Mouse (Mus musculus) urinary bladder, postnatal 25 days (tissue): ENCODE measurements around the gene Pomp.
"Not testable (repeated sequence)": the region's sequence is repeated elsewhere in the genome, so short reads cannot be mapped to it uniquely, and the experiment has no call there.

Experiments used
- DNase-seq: peaks from one replicate; pipeline ENCODE4 v3.0.0; 2022; ENCODE audit warnings: low spot score

The Pomp gene

GRCm38 (mm10) chr5:147860076-147860448 lies 199 bp upstream of the Pomp start:
- DNase-seq: no peak

- no peak for DNase-seq
These were observed 8.4 kb downstream of the Pomp start for GRCm38 (mm10) chr5:147868674-147869073.

GRCm38 (mm10) chr5:147869568-147869967 lies 9.3 kb downstream of the Pomp start:
- DNase-seq: no peak

- DNase-seq: no peak
These were observed 10.0 kb downstream of the Pomp start for GRCm38 (mm10) chr5:147870296-147870695.

- no peak for DNase-seq
These were observed 11.0 kb downstream of the Pomp start for GRCm38 (mm10) chr5:147871091-147871820.

GRCm38 (mm10) chr5:147874491-147875065 lies 14.3 kb downstream of the Pomp start:
- no peak for DNase-seq

- no peak for DNase-seq
These were observed 14.9 kb downstream of the Pomp start for GRCm38 (mm10) chr5:147875210-147875609.

GRCm38 (mm10) chr5:147877520-147877919 lies 17.3 kb downstream of the Pomp start:
- DNase-seq: no peak

GRCm38 (mm10) chr5:147879971-147880682 lies 19.9 kb downstream of the Pomp start:
- DNase-seq: no peak

GRCm38 (mm10) chr5:147883581-147883980 lies 23.3 kb downstream of the Pomp start:
- no peak for DNase-seq

GRCm38 (mm10) chr5:147888313-147889297 lies 28.3 kb downstream of the Pomp start:
- no peak for DNase-seq

GRCm38 (mm10) chr5:147892735-147893134 lies 32.5 kb downstream of the Pomp start:
- DNase-seq: no peak

GRCm38 (mm10) chr5:147893143-147893542 lies 32.9 kb downstream of the Pomp start:
- DNase-seq: no peak

GRCm38 (mm10) chr5:147893766-147894454 lies 33.6 kb downstream of the Pomp start:
- DNase-seq: peak; percentile 43

- DNase-seq: peak; percentile 90
These were observed 34.3 kb downstream of the Pomp start, which contains the start of gene Slc46a3 for GRCm38 (mm10) chr5:147894455-147895076. Gene Slc46a3, minus strand, starts transcription at chr5:147894815.

- DNase-seq: no peak
These were observed 35.4 kb downstream of the Pomp start for GRCm38 (mm10) chr5:147895436-147896198.

- not testable (repeated sequence) for DNase-seq
These were observed 36.2 kb downstream of the Pomp start for GRCm38 (mm10) chr5:147896501-147896900.

- DNase-seq: no peak
These were observed 38.0 kb downstream of the Pomp start for GRCm38 (mm10) chr5:147898254-147898653.

GRCm38 (mm10) chr5:147898968-147899549 lies 38.8 kb downstream of the Pomp start:
- no peak for DNase-seq
